Mouse (Mus musculus) right cerebral cortex, postnatal 4 days (tissue): ENCODE results near the gene Aff1.
A peak's percentile ranks its signal among the peaks of the same experiment; 100 is the strongest.

Experiments
- DNase-seq: peaks from one replicate; pipeline ENCODE4 v3.0.0-alpha.2; 2022

Gene Aff1

DNA sequence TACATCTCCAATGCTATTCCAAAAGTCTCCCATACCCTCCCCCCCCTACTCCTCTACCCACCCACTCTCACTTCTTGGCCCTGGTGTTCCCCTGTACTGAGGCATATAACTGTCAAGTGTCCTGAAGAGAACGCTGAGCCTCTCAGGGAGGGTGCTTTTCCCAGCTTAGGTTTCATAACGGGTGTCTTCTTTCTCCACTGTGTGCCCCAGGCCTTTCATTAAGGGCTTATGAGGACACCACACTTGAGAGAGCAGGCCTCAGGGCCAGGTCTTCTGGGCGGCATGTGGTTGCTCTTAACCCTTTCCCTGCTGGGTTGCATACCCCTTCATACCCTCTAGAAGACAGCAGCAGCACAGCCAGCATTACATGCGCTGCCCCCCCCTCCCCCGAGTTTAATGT, 154.4 kb downstream of the Aff1 start:
- no peak for DNase-seq

DNA sequence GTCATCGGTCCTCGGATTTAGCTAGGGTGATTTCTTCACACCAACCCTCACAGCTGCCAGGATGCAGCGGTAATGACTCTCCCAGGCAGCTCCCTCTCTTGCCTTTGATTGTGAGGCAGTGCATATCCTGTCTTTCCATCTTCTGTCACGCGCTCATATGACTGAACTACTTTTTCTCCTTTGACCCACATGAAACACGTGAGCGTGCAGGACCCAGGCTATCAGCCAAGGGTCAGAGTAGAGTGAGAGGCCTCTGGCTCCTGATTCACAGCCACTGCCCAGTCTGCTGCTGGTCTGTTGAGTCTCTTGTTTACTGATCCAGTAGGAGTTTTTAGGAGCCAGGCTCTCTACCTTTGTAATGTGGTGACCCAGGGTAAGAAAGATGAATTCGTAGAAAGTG, 156.4 kb downstream of the Aff1 start:
- no peak for DNase-seq

DNA sequence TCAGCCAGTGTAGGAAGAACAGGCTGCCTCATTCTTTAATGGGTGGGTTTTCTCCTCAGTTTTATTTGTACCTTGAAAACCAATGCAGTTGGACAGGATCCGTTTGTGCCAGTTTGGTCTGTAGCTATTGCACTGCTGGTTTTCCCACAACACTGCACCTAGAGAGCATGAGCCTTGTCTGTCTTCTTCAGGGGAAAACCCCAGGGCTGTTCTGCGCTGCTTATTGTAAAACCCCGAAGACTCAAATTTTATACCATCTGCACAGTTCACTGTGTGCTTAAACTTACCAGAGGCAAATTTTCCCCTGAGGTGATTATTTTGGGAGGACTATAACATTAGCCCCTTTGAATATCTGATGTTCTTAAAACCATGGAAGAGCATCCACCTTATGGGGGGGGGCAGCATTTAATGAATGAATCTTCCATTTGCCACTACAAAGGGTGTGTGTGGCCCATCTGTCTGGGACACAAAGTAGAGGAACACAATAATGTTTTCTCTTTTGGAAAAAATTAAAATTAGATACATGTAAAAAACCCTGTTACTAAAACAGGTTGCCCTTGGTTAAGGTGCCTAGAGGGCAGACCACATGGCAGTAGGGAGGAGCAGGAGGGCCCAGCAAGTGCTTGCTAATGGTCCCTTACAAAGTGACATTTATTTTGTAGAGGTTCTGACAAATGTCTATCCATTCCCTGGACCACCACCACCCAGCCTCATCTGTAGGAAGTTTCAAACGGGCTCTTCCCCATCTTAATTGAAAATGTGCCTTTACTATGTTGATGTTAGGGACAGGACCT, 160.8 kb downstream of the Aff1 start:
- DNase-seq, result no peak

DNA sequence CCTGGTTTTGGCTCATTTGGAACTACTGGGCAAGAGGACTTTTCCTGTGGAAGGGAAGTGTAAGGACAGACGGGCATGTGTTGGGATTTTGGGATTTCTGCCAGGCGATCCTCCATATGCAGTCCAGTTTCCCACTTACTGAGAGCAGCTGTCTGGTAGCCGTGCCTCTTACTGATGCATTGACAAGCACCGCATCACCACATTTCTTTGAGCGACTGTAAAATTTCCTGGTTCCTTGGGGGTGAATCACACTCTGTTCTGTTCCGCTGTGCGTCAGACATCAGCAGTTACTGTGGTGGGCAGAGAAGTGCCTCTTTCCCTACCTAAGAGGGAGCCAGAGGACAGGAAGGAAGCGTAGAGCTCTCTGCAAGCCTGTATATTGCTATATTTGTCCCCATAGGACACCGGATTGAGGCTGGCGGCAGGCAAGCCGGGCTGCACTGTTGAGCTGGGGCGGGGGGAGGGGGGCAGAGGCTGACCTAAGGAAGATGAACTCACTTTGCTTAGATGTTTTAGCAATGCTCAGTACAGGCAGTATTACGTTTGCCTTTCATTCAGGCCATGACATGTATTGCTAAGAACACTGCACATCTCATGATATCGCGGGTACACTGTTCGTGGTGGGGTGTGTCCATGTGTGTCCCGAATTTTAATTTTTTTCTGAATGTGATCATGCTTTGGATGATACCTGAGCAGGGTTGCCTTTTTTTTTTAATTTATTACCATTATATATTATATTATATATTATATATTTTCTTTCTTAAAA, 162.1 kb downstream of the Aff1 start:
- peak; percentile 57 for DNase-seq

DNA sequence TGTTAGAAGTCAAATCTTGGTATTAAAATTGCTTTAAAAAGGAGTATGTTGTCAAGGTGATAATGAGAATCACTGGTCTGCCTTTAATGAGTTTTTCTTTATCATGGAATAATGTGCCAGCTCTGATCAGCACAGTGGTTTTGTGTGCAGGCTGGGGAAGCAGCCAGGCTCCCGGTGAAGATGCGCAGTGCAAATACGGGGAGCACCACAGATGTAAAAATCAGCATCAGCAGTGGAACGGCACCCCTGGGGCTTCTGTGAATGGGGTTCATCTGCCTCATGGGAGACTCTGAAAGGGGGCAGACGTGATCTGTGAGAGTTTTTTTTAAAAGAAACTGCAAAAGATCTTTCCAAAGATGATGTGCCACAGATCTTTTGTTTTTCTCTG, 162.6 kb downstream of the Aff1 start:
- no peak for DNase-seq

DNA sequence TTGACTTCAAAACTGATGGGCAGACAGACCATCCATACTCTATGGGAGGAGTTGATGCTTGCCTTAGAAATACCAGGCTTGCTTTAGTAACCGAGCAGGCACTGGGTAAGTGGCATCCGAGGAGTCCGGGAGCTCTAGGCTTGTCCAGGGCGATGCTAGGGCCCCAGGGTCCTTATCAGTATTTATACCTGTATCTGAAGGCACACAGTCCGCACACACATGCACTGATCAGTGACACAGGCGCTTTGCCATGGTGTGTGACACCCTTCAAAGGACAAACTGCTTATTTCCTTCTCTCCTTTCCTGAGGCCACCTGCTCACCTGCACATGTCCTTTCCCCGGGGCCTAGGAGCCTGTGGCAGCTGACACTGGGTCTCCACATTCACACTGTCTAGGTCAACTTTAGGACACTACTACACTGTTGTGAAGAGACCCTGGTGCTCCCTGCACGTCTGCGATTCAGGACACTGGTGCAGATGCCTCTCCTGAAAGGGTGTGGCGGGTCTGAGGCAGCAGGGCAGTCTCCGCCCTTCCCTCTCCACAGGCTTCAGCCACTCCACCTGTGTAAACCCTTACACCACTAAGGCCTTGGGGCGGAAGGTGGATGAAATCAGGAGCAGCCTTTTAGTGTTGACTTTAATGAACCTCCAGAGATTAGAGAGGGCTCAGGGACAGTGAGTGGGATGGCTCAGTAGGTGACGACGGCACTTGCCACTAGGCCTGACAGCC, 163.5 kb downstream of the Aff1 start:
- no peak for DNase-seq

DNA sequence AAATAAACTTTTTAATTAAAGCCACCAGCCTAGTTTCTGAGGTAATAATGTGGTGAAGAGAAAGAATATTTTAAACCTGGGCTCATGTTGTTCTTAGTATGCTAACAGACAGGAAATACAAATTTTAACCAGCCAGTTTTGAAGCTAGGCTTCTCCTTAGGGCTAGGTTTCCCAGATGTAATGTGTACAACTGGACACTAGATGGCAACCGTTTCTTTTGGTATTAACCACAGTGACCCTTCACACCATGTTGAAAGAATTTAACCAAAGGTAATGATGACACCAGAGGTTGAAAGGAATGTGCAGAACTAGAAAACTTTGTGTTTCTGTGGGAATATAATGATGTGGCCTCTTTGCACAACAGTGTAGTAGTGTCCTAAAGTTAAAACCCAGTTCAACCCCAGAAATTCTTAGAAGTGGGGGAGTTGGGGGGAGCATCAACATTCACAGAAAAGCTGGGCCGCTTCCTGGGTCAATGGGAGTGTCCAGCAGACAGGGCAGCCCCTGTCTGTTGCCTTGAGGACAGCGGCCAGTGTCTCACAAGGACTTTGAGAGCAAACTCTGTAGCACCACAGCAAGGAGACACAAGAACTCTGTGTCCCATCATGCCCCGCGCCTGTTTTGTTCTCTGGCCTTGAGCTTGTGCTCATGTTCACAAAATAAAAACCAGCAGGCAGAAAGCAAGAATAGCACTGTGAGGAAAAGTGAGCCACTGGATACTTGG, 164.3 kb downstream of the Aff1 start:
- DNase-seq, result no peak

DNA sequence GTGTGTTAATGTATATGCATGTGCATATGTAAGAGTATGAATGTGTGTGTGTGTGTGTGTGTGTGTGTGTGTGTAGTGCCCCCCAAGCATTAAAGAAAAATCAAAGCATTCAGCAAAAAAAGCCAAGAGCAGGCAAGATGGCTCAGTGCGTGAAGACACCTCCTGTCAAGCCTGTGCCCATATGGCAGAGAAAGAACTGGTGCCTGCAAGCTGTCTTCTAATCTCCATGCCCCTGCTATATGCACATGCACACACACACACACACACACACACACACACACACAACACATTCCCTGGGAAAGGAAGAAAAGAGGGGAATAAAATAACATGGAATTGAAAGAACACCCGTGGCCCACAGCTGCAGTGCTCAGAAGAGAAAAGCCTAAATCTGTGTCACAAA, 165.0 kb downstream of the Aff1 start:
- DNase-seq, result no peak

DNA sequence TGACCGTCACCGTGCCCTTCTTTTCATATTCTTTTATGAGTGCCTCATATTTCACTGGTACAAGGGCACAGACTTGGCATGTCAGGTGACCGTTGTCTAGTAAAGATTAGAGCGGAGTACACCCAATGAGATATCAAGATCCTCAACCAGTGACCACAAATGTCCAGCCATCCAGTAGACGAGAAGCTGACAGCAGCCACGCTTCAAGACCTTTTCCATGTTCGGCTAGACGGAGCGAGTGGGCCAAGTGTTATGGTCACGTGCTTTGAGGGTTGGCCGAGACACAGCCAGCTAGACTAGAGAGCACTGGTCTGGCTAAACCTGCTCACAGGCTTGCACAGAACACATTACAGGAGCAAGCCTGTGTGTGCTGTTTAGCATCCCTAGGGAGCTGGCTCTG, 168.4 kb downstream of the Aff1 start:
- no peak for DNase-seq

DNA sequence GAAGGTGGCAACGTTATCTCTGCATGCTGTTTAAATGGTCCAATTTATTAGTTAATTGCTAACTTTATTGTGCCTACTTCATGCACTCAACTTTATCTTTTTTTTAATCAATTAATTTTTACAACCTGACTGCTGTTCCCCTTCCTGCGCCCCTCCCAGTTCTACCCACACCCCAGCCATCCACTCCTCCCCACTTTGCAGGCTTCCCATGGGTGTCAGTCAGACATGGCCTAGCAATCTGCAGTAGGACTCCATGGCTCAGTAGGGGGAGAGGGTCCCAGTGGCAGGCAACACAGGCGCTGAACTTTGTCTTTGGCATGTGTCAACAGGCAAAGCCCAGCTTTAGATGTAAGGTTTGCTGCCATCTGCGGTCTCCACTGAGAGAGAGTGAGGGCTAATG, 171.6 kb downstream of the Aff1 start:
- DNase-seq, result no peak

DNA sequence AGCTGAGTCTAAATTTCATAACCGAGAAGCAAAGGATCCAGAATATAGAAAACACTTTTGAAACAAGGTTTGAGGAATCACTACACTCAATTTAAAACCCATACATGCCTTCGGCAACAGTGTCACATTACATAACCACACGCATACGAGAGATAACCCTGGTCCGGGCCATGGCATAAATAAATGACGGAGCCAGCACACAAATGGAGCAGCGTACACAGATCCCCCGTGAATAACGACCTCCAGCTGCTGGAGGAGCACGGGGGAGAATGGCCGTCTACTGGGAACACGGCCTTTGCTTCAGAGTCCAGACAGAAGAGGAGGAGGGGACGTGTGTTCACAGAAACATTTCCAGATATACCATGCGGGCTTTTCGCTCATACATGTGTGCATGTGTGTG, 197.6 kb downstream of the Aff1 start:
- no peak for DNase-seq

DNA sequence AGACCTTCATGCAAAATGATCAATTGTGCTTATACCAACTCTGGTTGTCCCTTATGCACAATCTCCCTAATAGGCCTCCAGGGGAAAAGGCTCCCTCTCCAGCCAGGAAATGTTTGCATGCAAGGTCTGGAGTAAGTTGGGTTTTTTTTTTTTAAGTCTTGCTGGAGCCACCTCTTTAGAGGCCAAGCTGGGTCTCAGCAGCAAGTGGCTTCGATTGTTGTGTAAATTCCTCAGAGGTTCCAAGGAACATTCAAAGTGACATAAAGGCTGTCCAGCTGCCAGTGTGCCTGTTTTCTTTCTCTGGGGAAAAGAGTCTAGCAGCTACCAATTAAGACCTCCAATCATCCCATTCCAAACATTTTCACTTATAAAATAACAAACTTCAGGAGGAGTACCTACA, 206.1 kb downstream of the Aff1 start:
- no peak for DNase-seq
